Mouse (Mus musculus): Measurements from ENCODE around the gene Gm20388.
"Not testable (repeated sequence)": the region's sequence is repeated elsewhere in the genome, so short reads cannot be mapped to it uniquely, and the experiment has no call there.

Gene Gm20388

DNA sequence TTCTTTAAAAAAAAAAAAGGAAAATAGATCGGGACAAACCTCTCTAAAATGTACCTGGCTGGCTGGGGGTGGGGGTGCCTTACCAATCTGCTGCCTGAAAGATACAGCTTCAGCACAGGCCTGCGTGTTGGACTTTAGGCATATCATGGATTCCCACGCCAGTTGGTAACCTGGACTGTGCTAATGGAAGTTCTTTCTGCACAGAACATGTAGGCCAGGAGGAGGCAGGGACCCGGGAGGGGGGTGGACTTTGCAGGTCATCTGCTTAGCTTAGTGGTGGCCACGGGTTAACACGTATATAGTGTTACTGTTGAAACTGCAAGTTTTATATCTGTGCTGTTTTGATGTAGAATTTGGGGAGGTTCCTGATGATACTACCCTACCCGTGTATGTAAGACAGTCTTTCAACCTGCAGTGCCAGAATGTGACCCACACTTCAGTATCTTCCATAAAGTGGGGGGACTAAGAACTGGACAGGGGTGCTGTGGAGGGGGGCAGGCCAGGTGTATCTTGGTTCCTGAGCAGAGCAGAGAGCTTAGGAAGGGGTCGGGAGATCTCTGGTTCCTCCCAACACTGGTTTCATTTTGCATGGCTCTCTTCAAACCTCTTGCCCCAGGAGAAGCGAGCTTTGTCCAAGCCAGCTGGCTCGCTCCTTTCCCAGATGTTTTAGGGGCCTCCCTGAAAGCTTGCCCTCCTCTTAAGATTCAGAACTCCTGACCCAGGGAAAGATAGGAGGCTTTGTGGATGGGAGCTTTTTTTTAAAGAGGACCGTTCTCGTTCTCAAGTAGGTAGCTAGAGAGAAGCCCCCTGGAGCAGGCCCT is 1209.2 kb downstream of the Gm20388 start:
- peak; percentile 29 for DNase-seq (ENCODE audit: extremely low spot score)

DNA sequence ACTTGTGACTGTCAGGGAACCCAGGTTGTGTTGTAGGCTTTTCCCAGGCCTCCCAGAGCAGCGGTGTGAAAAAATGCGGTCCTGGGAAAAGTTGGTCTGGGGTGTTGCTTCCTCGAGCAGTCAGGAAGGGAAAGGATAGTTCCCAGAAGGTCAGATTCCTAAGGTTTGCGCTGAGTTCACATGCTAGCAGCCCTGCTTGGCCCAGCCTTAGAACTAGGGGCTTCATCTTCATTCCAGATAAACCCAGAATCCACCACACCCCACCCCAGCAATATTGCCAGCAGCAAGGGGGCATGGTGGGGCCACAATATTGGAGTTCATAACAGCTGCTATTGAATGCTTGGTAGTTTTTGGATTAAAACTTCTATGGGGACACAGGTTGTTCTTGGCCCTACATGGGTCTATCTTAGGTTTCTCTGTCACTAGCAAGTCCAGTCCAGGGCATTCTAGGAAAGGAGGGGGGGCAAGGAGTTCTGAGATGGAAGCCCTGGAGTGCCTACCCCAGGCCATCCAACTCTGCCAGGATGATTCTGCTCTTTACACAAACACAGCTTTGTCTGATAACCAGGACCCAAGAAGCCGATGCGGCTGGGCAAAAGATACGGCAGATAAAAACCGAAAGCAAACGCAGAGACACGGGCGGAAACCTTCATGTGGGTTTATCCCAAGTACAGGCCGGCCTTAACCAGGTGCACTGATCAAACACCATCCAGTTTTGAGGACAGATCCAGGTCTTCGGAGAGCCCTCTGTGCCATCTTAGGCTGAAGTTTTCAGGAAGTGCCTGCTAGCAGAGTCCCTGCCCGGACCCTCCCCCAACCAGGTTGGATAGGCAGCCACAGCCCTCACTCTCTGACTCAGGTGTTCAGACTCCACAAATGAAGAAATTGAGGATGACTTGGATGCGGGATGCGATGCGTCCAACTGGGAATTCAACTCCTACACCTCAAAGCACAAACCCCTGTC is 1210.1 kb downstream of the Gm20388 start:
- DNase-seq (ENCODE audit: extremely low spot score) = peak; percentile 20

DNA sequence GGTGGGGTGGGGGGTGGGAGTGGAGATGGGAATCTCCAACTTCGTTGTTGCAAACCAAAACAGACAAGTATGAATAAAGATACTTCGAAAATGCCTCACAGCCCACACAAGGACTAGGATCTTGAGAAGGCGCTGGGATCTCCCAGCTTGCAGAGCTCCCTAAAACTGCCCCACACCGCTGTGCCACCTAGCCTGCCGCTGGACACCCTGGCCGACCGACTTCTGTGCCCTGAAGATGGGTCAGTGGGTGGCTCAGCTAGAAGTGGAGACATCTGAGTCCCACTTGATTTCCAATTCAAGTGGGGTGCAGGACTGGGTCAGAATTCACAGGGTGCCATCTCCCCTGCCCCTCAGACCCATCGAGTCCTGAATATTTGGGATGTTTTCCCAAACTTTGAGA is 1211.1 kb downstream of the Gm20388 start:
- DNase-seq (ENCODE audit: extremely low spot score) = peak; percentile 25

DNA sequence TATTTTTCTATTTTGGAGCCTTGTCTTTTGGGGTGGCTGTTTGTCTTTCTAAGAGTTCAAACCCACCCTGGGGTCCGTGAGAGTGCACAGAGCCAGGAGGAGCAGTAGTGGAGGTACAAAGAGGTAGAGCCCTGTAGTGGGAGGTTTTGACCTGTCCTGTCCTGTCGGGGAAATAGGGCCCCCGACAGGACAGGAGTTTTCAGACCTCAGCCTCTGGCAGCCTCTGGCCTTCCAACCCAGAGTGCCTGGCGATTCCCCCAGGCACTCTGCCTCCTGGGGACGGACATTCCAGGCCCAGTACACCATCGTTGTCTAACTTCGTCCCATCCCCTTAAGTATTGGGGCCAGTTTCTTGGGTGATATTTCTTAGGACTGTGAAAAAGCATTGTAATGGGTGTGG is 1211.7 kb downstream of the Gm20388 start:
- DNase-seq (ENCODE audit: extremely low spot score) = no peak

DNA sequence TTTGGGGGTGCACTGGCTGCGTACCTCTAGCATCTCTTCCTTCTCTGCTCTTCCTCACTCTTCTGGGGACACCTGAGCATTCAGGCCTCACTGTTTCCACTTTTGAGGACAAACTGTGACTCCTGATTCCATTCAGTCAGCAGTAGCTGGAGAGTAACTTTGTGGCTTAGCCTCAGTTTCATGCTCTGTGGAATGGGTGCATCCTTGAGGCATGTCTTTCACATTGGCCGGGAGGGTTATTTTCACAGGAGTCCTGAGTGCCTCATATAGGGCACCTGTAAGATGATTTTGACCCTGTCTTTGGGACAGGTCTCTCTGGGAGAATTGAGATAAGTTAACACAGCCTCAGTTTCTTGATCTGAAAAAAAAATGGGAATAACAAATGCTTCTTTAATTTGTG is 1212.5 kb downstream of the Gm20388 start:
- DNase-seq (ENCODE audit: extremely low spot score) = no peak

DNA sequence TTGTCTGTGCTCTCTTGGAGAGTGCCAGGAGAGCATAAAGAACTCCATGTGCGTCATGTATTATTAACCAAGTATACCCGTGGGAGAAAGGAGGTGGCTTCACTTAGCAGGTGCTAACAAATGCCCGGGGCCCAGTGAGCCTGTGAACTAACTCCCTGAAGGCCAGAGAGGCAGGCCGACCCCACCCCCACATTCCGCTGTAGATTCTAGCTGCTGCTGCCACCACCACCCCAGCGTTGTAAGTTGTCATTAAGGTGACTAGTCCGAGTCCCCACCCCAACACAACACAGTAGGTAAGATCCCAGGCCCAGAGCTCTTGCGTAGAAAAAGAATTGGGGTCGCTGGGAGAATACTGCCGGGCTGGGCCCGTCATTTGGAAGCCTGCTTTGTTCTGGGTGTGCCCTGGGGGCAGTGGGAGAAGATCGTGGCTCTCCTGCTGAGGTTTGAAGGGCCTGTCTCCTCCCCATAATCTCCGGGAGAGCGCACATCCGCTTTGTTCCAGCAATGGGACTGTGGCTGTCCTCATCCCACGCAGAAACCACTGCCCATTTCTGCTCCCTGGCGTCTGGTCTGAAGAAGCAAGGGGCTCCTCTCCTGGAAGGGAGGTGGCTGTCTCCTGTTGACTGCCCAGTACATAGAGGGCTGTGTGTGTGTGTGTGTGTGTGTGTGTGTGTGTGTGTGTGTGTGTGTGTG is 1214.1 kb downstream of the Gm20388 start:
- peak; percentile 43 for DNase-seq (ENCODE audit: extremely low spot score)

DNA sequence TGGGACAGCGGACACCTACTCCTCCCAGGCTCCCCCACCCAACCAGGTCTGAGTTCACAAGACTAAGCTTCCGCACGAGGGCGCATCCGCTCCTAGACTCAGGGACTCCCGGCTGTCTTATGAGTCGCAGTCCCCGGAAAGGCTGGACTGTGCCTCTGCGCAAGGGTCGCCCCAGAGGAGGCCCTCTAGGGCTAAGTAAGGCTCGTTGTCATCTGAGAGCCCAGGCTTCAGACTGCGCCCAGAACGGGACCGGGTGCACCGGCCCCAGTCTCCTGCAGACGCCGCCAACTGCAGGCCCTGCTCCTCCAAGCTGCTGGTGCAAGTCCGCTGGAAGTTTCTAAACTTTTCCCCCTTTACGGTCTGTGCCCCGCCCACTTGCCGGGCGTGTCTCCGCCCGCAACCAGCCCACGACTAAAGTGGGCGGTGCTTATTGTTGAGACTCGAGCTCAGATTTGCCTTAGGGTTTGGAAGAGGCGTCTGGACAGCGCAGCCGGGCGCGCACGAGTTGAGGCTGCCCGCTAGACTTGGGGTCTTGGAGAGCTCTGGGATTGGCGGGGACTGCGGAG is 1214.8 kb downstream of the Gm20388 start:
- peak; percentile 90 for DNase-seq (ENCODE audit: extremely low spot score)

GRCm38 (mm10) chr8:121126191-121126590 is 1215.5 kb downstream of the Gm20388 start:
- peak; percentile 17 for DNase-seq (ENCODE audit: extremely low spot score)

DNA sequence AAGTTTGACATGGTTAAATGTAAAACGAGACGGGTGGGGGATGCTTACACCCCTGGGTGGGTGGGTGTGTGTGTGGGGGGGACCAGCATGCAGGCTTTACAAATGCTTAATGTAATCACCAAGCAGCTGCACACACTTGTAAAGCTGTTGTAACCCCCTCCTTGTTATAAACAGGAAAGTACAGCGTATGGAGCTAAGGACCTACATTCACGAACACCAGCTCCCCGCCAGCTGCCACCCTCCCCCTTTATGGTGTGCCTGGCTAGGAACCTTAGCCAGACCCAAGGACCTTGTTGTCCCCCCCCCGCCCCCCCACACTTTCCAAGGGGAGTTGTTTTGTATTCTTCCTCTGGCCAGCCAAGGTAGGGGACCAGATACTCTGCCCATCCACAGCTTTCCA is 1216.1 kb downstream of the Gm20388 start:
- no peak for DNase-seq (ENCODE audit: extremely low spot score)

- peak; percentile 32 for DNase-seq (ENCODE audit: extremely low spot score)
Measured at GRCm38 (mm10) chr8:121127291-121127701, 1216.7 kb downstream of the Gm20388 start.

DNA sequence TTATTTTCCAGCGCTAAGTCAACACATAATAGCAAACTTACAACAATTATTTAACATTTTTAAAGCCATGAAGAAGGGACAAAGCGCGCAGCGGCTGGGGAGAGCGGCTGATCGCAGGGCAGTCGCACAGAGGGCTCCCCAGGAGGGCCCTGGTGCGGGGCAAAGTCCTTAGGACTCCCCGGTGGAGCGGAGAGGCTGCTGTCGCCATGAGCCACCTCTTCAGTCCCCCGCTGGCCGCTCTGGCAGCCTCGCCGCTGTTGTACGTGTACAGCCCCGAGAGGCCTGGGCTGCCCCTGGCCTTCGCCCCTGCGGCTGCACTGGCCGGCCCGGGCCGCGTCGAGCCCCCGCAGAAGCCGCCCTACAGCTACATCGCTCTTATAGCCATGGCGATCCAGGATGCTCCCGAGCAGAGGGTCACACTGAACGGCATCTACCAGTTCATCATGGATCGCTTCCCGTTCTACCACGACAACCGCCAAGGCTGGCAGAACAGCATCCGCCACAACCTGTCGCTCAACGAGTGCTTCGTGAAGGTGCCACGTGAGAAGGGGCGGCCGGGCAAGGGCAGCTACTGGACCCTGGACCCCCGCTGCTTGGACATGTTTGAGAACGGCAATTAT is 1217.2 kb downstream of the Gm20388 start, which contains the start of gene Foxl1:
Gene Foxl1, plus strand, starts transcription at position 185 of the 620 bp plus-strand sequence.
- DNase-seq (ENCODE audit: extremely low spot score) = peak; percentile 62

DNA sequence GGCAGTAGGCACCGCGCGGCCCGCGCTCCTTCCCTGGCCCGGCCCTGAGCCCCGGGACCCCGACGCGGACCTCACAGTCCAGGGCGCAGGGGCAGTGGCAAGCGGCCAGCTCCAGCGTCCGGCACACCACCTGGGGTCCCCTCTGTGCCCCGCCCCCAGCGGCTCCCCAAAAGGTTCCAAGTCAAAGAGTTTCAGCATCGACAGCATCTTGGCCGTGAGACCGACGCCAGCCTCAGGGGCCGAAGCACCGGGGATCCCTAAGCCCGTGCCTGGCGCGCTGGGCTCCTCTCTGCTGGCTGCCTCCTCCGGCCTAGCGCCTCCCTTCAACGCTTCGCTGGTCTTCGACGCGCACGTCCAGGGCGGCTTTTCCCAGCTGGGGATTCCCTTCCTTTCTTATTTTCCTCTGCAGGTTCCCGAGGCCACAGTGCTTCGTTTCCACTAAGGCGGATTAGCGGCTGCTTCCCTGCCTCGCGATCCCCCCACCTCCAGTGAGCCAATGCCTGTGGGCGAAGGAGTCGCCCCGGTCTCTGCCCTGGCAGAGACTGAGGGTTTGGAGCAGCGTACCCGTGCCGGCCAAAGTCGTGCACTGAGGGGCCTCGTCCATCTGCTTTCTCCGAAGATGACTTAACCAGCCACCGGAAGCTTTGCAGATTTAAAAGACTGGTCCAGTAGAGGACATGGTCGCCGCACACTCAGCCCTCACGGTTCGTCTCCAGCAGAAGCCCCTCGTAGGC is 1218.1 kb downstream of the Gm20388 start:
- DNase-seq (ENCODE audit: extremely low spot score) = peak; percentile 45

DNA sequence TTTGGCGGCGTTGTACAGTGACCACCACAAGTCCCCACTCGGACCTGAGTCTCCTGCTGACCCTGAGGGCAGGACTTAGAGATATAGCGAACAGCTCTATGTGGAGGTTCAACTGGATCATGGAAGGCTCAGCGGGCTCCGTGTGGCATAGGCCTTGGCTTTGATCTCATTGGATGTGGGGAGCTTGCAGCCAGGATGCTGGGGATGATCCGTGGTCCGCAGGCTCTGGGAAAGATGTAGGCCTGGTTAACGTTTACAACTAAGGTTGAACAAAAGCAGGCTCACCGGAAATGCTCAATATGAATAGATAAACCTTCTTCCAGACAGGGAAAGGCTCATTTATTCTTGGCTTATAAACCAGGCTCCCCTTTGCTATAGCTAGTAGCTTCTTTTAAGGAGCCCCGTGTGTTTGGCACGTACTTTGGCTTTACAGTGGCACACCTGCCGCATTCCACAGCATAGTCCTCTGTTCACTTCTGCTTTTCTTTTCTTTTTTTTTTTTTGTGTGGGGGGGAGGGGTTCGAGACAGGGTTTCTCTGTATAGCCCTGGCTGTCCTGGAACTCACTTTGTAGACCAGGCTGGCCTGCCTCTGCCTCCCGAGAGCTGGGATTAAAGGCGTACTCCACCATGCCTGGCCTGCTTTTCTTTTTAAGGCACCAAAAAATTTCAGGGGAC is 1218.8 kb downstream of the Gm20388 start:
- no peak for DNase-seq (ENCODE audit: extremely low spot score)

- DNase-seq (ENCODE audit: extremely low spot score) = peak; percentile 58
Measured at GRCm38 (mm10) chr8:121130522-121130921, 1219.9 kb downstream of the Gm20388 start.

- DNase-seq (ENCODE audit: extremely low spot score) = no peak
Measured at GRCm38 (mm10) chr8:121132961-121133513, 1222.4 kb downstream of the Gm20388 start.

DNA sequence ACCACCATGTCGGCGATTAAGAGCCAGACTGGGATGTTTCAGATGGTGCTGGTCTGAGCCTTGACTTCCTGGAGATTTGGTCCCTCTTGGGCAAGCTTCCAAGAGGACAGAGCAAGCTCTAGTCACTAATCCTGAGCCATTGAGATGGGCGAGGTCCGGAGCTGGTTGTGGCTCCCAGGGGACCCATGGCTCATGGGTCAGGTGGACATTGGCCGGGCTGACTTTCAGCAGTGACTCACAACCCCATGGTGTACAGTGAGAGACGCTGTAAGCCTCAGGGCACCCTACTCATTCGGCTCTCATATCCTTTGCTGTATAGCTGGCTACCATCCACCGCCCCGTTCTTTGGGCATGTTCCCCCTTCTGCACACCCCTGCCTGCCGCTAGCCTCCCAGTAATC is 1223.5 kb downstream of the Gm20388 start:
- no peak for DNase-seq (ENCODE audit: extremely low spot score)

- no peak for DNase-seq (ENCODE audit: extremely low spot score)
Measured at GRCm38 (mm10) chr8:121134512-121134911, 1223.9 kb downstream of the Gm20388 start.

GRCm38 (mm10) chr8:121136856-121137255 is 1226.2 kb downstream of the Gm20388 start:
- no peak for DNase-seq (ENCODE audit: extremely low spot score)

DNA sequence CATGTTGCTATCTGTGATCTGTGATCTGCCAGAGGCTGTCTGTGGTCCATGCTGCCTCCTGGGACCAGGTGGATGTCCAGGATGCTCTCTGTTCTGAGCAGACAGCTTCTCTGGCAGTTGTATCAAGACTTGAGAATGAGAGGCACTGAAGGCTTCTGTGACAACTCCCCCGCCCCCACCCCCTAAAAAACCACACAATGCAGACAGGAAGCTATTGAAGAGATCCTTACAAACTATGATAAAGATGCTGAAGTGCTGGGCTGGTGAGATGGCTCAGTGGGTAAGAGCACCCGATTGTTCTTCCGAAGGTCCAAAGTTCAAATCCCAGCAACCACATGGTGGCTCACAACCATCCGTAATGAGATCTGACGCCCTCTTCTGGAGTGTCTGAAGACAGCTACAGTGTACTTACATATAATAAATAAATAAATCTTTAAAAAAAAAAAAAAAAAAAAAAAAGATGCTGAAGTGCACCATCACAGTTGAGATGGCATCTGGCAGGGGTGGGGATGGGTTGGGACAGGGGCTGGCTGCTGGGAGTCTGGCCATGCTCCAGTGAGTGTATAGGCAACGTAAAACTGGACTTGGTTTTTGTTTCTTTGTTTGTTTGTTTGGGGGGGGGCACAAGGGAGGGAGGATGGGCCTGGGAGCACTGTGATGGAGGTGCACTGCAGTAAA is 1235.0 kb downstream of the Gm20388 start:
- DNase-seq (ENCODE audit: extremely low spot score) = not testable (repeated sequence)

All from embryo, embryonic 9.5 days (tissue).